ENCODE assay signal across 8 mouse cellular contexts in genomic region chrX:95657804-95658599, GRCm38 (mm10). TPM values are rescaled to one million over a fixed set of nuclear protein-coding genes. Genes with fewer than 3 reads are reported as not detected.
A peak's percentile ranks its signal among the peaks of the same experiment; 100 is the strongest.
DNase-seq lines count a peak whose midpoint lies in the region; ATAC-seq and TF ChIP-seq lines count a peak whose summit lies in the region.

Gene Zc4h2 (minus strand): TSS chrX:95658509.

- peak within 1 kb of the TSS; percentile 64 for H3K4me2 ChIP-seq in heart, embryonic 14.5 days (ENCODE audit: low read length)
- H3K4me2 ChIP-seq in liver, embryonic 11.5 days: peak within 1 kb of the TSS; percentile 55
- H3K4me2 ChIP-seq in myocyte (ENCODE audit: low read depth): peak within 1 kb of the TSS; percentile 76
- H3K4me2 ChIP-seq in stomach, embryonic 14.5 days (replicated peaks; ENCODE audit: low read depth, low read length): peak within 1 kb of the TSS; percentile 35

- peak within 1 kb of the TSS; percentile 57 for H3K9ac ChIP-seq in heart, embryonic 14.5 days (ENCODE audit: low read length)
- peak within 1 kb of the TSS; percentile 52; the same call in 1 of the 2 replicates for H3K9ac ChIP-seq in liver, embryonic 11.5 days (ENCODE audit: low read depth, low read length)
- H3K9ac ChIP-seq in stomach, embryonic 14.5 days (replicated peaks; ENCODE audit: low read depth, low read length): no peak within 1 kb of the TSS

- peak within 1 kb of the TSS in 1 of 2 experiments; percentile 37; a peak in 1 of 4 replicates for H3K27ac ChIP-seq in heart, embryonic 14.5 days (replicated peaks in 1 of 2; ENCODE audit: control insufficient read depth in 1 of 2, insufficient read depth in 1 of 2, low read depth in 2 of 2, low read length in 2 of 2)
- no peak within 1 kb of the TSS for H3K27ac ChIP-seq in liver, embryonic 11.5 days (ENCODE audit: low read depth, low read length)
- H3K27ac ChIP-seq in stomach, embryonic 14.5 days (ENCODE audit: low read length): no peak within 1 kb of the TSS

- ATAC-seq in heart, embryonic 14.5 days (ENCODE audit: insufficient number of reproducible peaks, insufficient read depth, low FRiP score, low read depth): peak; percentile 90
- ATAC-seq in liver, embryonic 11.5 days (replicated peaks; ENCODE audit: low FRiP score): peak; percentile 99
- ATAC-seq in stomach, embryonic 14.5 days (ENCODE audit: insufficient number of reproducible peaks, insufficient read depth, low FRiP score, low read depth): peak; percentile 97

- no peak within 1 kb of the TSS for H3ac ChIP-seq in myocyte (ENCODE audit: control insufficient read depth, insufficient read length)

- no peak for TF ChIP-seq POLR2A in myocyte (IDR thresholded peaks at IDR 0.05; ENCODE audit: insufficient read length, low read depth)

- no peaks in the 10 kb centered on the region for H3K27me3 ChIP-seq in heart, embryonic 14.5 days (ENCODE audit: control insufficient read depth, insufficient read depth, low read length)
- H3K27me3 ChIP-seq in liver, embryonic 11.5 days (replicated peaks; ENCODE audit: control insufficient read depth, insufficient read depth, low read length): no peaks in the 10 kb centered on the region
- no peaks in the 10 kb centered on the region for H3K27me3 ChIP-seq in myocyte (ENCODE audit: control insufficient read depth, insufficient read depth, insufficient read length)
- H3K27me3 ChIP-seq in stomach, embryonic 14.5 days (ENCODE audit: control insufficient read depth, insufficient read depth, low read length): no peaks in the 10 kb centered on the region

- peak; percentile 78 for DNase-seq in CD4-positive helper T cell, adult 2 months (ENCODE audit: low read depth, low spot score)
- DNase-seq in brain, adult 2 months (ENCODE audit: low read depth, low spot score): peak; percentile 95
- DNase-seq in fibroblast of lung, adult 2 months (ENCODE audit: low read depth): peak; percentile 50
- DNase-seq in kidney, postnatal 10 days: peak; percentile 78
- DNase-seq in liver, embryonic 11.5 days (ENCODE audit: low spot score): peak; percentile 53

- peak within 1 kb of the TSS; percentile 49 to 54 for H3K4me3 ChIP-seq in heart, embryonic 14.5 days (ENCODE audit: control insufficient read depth in 1 of 2, insufficient read depth in 1 of 2, low read depth in 1 of 2, low read length in 2 of 2)
- peak within 1 kb of the TSS; percentile 49 for H3K4me3 ChIP-seq in liver, embryonic 11.5 days (ENCODE audit: low read depth, low read length)
- peak within 1 kb of the TSS; percentile 36 for H3K4me3 ChIP-seq in myocyte
- peak within 1 kb of the TSS; percentile 31 for H3K4me3 ChIP-seq in stomach, embryonic 14.5 days (ENCODE audit: low read depth, low read length)

- 16% methylated on average over 7 of the region's 7 CpGs for WGBS in heart, embryonic 14.5 days
- WGBS in liver, embryonic 11.5 days: 26% methylated on average over 7 of the region's 7 CpGs
- 23% methylated on average over 7 of the region's 7 CpGs for WGBS in stomach, embryonic 14.5 days

- no peaks in the 10 kb centered on the region for H3K79me2 ChIP-seq in myocyte (ENCODE audit: control insufficient read depth, insufficient read depth)

- H3K9me3 ChIP-seq in heart, embryonic 14.5 days (ENCODE audit: control insufficient read depth, low read length): no peaks in the 10 kb centered on the region
- H3K9me3 ChIP-seq in liver, embryonic 11.5 days (ENCODE audit: control insufficient read depth, low read length): no peaks in the 10 kb centered on the region
- no peaks in the 10 kb centered on the region for H3K9me3 ChIP-seq in stomach, embryonic 14.5 days (ENCODE audit: control insufficient read depth, low read depth, low read length)

- H3K4me1 ChIP-seq in heart, embryonic 14.5 days (ENCODE audit: control insufficient read depth in 2 of 2, insufficient read depth in 2 of 2, low read length in 2 of 2): no peaks in the 10 kb centered on the region
- no peaks in the 10 kb centered on the region for H3K4me1 ChIP-seq in liver, embryonic 11.5 days (replicated peaks; ENCODE audit: control insufficient read depth, insufficient read depth, low read length)
- H3K4me1 ChIP-seq in stomach, embryonic 14.5 days (ENCODE audit: control insufficient read depth, insufficient read depth, low read length): no peaks in the 10 kb centered on the region

- no peaks in the 10 kb centered on the region for H3K36me3 ChIP-seq in heart, embryonic 14.5 days (ENCODE audit: control insufficient read depth, insufficient read depth, low read length)
- no peaks in the 10 kb centered on the region for H3K36me3 ChIP-seq in liver, embryonic 11.5 days (ENCODE audit: control insufficient read depth, insufficient read depth, low read length)
- no peaks in the 10 kb centered on the region for H3K36me3 ChIP-seq in myocyte (ENCODE audit: control insufficient read depth, insufficient read depth)
- H3K36me3 ChIP-seq in stomach, embryonic 14.5 days (ENCODE audit: control insufficient read depth, insufficient read depth, low read length): no peaks in the 10 kb centered on the region

TF ChIP-seq in myocyte, 11 proteins besides CTCF, POLR2A, EP300 and RAD21:
- TF ChIP-seq TCF12 (IDR thresholded peaks at IDR 0.05; ENCODE audit: insufficient read depth, poor library complexity, severe bottlenecking) (no peak), MAX (IDR thresholded peaks at IDR 0.05; ENCODE audit: low read depth) (no peak), SRF (IDR thresholded peaks at IDR 0.05; ENCODE audit: control insufficient read depth, insufficient read length, low read depth) (no peak), POLR2AphosphoS2 (IDR thresholded peaks at IDR 0.05; ENCODE audit: insufficient read length, low read depth) (no peak), TCF3 (IDR thresholded peaks at IDR 0.05; ENCODE audit: insufficient read length, low read depth) (no peak), CEBPB (IDR thresholded peaks at IDR 0.05; ENCODE audit: insufficient read depth, poor library complexity, severe bottlenecking) (no peak), USF1 (IDR thresholded peaks at IDR 0.05; ENCODE audit: low read depth) (no peak), REST (IDR thresholded peaks at IDR 0.05; ENCODE audit: insufficient read depth, insufficient read length) (no peak), MYOG (IDR thresholded peaks at IDR 0.05; ENCODE audit: control insufficient read depth in 1 of 3, insufficient read depth in 1 of 3, insufficient read length in 2 of 3, low read depth in 2 of 3) (no peak), MYOD1 (IDR thresholded peaks at IDR 0.05; ENCODE audit: control insufficient read depth in 1 of 3, insufficient read length in 2 of 3, low read depth in 2 of 3) (no peak), E2F4 (IDR thresholded peaks at IDR 0.05; ENCODE audit: insufficient read depth) (no peak)
TF ChIP-seq in myocyte: peak in this region for 0.

RNA-seq across cellular contexts. Expression of gene Zc4h2, which starts in this region (rescaled TPM):
- polyA plus RNA-seq in heart, embryonic 14.5 days (2014; fragmentation: Nextera tagmentation; extraction: Ambion mirVana): 8.2 and 8.9 TPM in 2 replicates
- 11.0 and 11.7 TPM in 2 replicates for polyA plus RNA-seq in liver, embryonic 11.5 days (2014; fragmentation: Nextera tagmentation; extraction: Ambion mirVana)
- 2.2 TPM for polyA plus RNA-seq in myocyte (2012; fragmentation: generic; extraction: Trizol)
- 22.2 and 22.8 TPM in 2 replicates for polyA plus RNA-seq in stomach, embryonic 14.5 days (2014; fragmentation: Nextera tagmentation; extraction: Ambion mirVana)
